In the genomic region with DNA sequence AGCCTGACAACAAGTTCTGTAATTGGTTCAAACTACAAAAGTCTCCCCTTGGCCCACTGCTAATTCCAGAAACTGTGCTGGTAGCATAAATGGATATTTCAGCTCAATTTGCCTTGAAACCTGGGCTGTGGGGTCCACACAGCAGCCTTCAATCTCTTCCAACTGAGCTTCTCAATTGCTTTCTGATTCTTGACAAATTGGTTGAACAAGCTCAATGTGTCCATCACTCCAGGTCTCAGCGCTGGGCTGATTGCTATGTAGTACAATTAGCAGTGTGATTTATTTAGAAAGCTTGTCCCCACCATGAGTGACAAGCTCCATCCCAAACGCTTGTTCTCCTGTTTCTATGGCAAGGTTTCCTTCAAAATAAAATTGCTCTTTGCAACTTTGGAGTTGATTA, we compare ENCODE assay signal across 19 mouse cellular contexts.
"Had no signal": no experiment of that assay in that cellular context is flagged by ENCODE, and none has a peak within 500 bp of the region (broad histone marks: within the 10 kb centered on the region; RNA-seq: fewer than 3 reads in every experiment).

No protein-coding gene starts in this region.

- H3K9me3 ChIP-seq: liver, embryonic 13.5 days; midbrain, embryonic 12.5 days; midbrain, embryonic 15.5 days; neural tube, embryonic 12.5 days; neural tube, embryonic 15.5 days; stomach, embryonic 15.5 days had no signal

- H3K27ac ChIP-seq: layer of hippocampus, adult 2 months; left cerebral cortex, adult 2 months; liver, embryonic 13.5 days; macrophage; midbrain, embryonic 12.5 days; midbrain, embryonic 15.5 days; neural tube, embryonic 12.5 days; neural tube, embryonic 15.5 days; stomach, embryonic 15.5 days had no signal

- H3K4me1 ChIP-seq: liver, embryonic 13.5 days; midbrain, embryonic 15.5 days; neural tube, embryonic 12.5 days; neural tube, embryonic 15.5 days; stomach, embryonic 15.5 days had no signal

- H3K9ac ChIP-seq: liver, embryonic 13.5 days; midbrain, embryonic 12.5 days; midbrain, embryonic 15.5 days; neural tube, embryonic 12.5 days; neural tube, embryonic 15.5 days; stomach, embryonic 15.5 days had no signal

- H3K4me3 ChIP-seq: layer of hippocampus, adult 2 months; left cerebral cortex, adult 2 months; liver, embryonic 13.5 days; midbrain, embryonic 12.5 days; midbrain, embryonic 15.5 days; neural tube, embryonic 12.5 days; neural tube, embryonic 15.5 days; stomach, embryonic 15.5 days had no signal

- H3K4me2 ChIP-seq: liver, embryonic 13.5 days; midbrain, embryonic 12.5 days; midbrain, embryonic 15.5 days; neural tube, embryonic 12.5 days; neural tube, embryonic 15.5 days; stomach, embryonic 15.5 days had no signal

- DNase-seq: kidney, adult 9 months; kidney, postnatal 14 days; layer of hippocampus, adult 9-11 months; liver, embryonic 13.5 days; lung, adult 2 months; right cerebral cortex, adult 18-20 months; right cerebral cortex, postnatal 25 days; spleen, adult 18-20 months; thymus, adult 2 months; thymus, postnatal 14 days; thymus, postnatal 4 days had no signal

- H3K27me3 ChIP-seq: liver, embryonic 13.5 days; midbrain, embryonic 12.5 days; midbrain, embryonic 15.5 days; neural tube, embryonic 12.5 days; neural tube, embryonic 15.5 days; stomach, embryonic 15.5 days had no signal

- H3K36me3 ChIP-seq: liver, embryonic 13.5 days; midbrain, embryonic 12.5 days; midbrain, embryonic 15.5 days; neural tube, embryonic 12.5 days; neural tube, embryonic 15.5 days; stomach, embryonic 15.5 days had no signal
